Mouse (Mus musculus) urinary bladder, postnatal 25 days (tissue): ENCODE data around the gene Gon7.

Experiments used
- DNase-seq: peaks from one replicate; pipeline ENCODE4 v3.0.0; 2022; ENCODE audit warnings: low spot score

Gon7 gene

GRCm38 (mm10) chr12:102757689-102758402 is at the start of gene Gon7, which contains the start of the genes Gm28051 and Ubr7:
TSS of gene Gon7 (minus strand) at chr12:102757803.
TSS of gene Gm28051 (minus strand) at chr12:102757765.
TSS of gene Ubr7 (plus strand) at chr12:102757967.
- DNase-seq = peak; percentile 91

GRCm38 (mm10) chr12:102799528-102799927 is 41.9 kb upstream of the Gon7 start:
- no peak for DNase-seq

- no peak for DNase-seq
These were observed 30.3 kb upstream of the Gon7 start for GRCm38 (mm10) chr12:102787927-102788326.

GRCm38 (mm10) chr12:102785593-102785985 is 28.0 kb upstream of the Gon7 start:
- DNase-seq = no peak

GRCm38 (mm10) chr12:102784899-102785592 is 27.4 kb upstream of the Gon7 start:
- no peak for DNase-seq

GRCm38 (mm10) chr12:102782841-102783240 is 25.2 kb upstream of the Gon7 start:
- no peak for DNase-seq

GRCm38 (mm10) chr12:102779452-102779851 is 21.8 kb upstream of the Gon7 start:
- no peak for DNase-seq

- DNase-seq = no peak
These were observed 20.5 kb upstream of the Gon7 start for GRCm38 (mm10) chr12:102778151-102778550.

- DNase-seq = no peak
These were observed 18.4 kb upstream of the Gon7 start for GRCm38 (mm10) chr12:102776035-102776434.

- DNase-seq = no peak
These were observed 15.1 kb upstream of the Gon7 start for GRCm38 (mm10) chr12:102772676-102773075.

GRCm38 (mm10) chr12:102771601-102772000 is 14.0 kb upstream of the Gon7 start:
- no peak for DNase-seq

- no peak for DNase-seq
These were observed 11.4 kb upstream of the Gon7 start for GRCm38 (mm10) chr12:102769000-102769399.

GRCm38 (mm10) chr12:102763696-102764095 is 6.1 kb upstream of the Gon7 start:
- no peak for DNase-seq

- DNase-seq = no peak
These were observed 4.1 kb upstream of the Gon7 start for GRCm38 (mm10) chr12:102761668-102762067.

- no peak for DNase-seq
These were observed 1.3 kb upstream of the Gon7 start for GRCm38 (mm10) chr12:102758936-102759335.

GRCm38 (mm10) chr12:102758403-102758756 is 777 bp upstream of the Gon7 start, which contains the start of gene Gm20604:
TSS of gene Gm20604 (minus strand) at chr12:102758672.
- DNase-seq = no peak

GRCm38 (mm10) chr12:102757055-102757688 is 431 bp downstream of the Gon7 start:
- peak; percentile 85 for DNase-seq

GRCm38 (mm10) chr12:102756304-102756703 is 1.3 kb downstream of the Gon7 start:
- DNase-seq = no peak

- DNase-seq = no peak
These were observed 9.3 kb downstream of the Gon7 start for GRCm38 (mm10) chr12:102748256-102748655.

- DNase-seq = no peak
These were observed 12.8 kb downstream of the Gon7 start for GRCm38 (mm10) chr12:102744839-102745238.

GRCm38 (mm10) chr12:102743589-102744574 is 13.7 kb downstream of the Gon7 start, which contains the start of the genes Moap1 and Tmem251:
TSS of gene Moap1 (minus strand) at chr12:102743661.
TSS of gene Tmem251 (plus strand) at chr12:102743762.
- peak; percentile 80 for DNase-seq
